Mouse (Mus musculus) G1E-ER4 (cell line): Measurements from ENCODE around the gene Setx. TPM values are rescaled to one million over a fixed set of nuclear protein-coding genes. Genes with fewer than 3 reads are reported as not detected.

Experiments used
- GATA1 ChIP-seq: IDR thresholded peaks from one replicate; pipeline ENCODE4 v1.8.0; 2012; ENCODE audit warnings: low read length, inconsistent platforms
- polyA plus RNA-seq: library from polyadenylated mRNA; stranded (reverse); fragments of >175 nt; gene quantifications from 2 replicates; pipeline ENCODE4 v1.2.3, GENCODE M21; 2012

The Setx gene
- polyA plus RNA-seq, 1 experiment: 8.2 TPM

DNA sequence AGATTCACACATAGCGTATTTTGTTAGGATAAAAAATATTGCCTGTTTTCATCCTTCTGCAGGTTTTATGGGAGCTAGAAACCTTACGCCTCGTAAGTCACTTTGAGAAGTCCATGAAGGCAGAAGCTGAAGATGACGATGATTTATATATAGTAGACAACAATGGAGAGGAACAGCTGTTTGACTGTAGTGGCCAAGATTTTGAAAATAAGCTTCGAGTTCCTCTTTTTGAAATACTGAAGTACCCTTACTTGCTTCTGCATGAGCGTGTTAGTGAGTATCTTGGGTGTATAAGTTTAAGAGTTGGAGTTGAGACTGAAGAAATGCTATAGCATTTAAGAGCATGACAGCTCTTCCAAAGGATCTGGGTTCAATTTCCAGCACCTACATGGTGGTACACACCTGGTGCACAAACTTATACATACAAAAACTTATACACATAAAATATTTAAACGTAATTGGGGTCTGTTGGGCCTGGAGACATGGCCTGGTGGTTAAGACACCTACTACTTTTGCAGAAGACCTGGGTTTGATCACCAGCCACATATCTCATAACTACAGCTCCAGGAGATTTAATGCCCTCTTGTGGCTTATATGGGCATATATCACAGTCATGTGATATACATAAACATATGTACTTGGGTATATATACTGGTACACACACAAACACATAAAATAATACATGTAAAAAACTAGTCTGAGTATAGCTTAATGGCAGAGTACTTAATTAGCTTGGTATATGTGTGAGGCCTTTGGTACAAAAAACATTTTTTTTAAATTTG is 6.3 kb downstream of the Setx start:
- TF ChIP-seq GATA1: no peak

DNA sequence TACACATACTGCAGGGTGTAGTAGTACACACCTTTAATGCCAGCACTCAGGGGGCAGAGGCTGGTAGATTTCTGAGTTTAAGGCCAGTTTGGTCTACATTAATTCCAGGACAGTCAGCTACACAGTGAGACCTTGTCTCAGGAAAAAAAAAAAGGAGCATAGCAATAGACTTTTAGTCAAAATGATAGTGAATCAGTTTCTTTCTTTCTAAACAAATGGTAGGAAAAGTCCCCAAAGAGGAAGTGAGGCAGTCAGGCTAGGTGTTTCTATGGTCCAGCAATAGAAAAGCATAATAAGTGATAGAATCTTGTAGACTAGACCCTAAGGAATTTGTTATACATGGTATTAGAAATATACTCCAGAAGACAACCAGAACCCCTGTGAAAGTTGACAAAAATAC is 11.2 kb downstream of the Setx start:
- no peak for TF ChIP-seq GATA1

DNA sequence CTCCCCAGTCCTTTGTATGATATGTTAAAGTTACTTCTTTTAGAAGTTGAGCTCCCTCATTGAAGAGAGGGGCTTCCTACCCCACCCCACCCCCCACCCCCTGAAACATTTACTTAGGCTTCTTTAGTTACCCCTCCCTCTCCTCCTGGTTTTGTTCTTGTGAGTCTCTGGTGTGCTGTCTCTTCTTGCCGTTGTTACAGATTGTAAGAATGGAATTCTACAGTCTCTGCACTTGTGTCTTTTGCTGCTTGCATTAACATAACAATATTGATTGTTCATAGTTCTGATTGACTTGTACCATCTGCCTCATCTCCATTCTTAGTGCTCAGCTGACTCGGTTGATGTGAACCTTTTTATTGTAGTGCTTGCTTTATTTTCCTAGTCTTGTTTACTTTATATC is 28.0 kb downstream of the Setx start:
- TF ChIP-seq GATA1: no peak

DNA sequence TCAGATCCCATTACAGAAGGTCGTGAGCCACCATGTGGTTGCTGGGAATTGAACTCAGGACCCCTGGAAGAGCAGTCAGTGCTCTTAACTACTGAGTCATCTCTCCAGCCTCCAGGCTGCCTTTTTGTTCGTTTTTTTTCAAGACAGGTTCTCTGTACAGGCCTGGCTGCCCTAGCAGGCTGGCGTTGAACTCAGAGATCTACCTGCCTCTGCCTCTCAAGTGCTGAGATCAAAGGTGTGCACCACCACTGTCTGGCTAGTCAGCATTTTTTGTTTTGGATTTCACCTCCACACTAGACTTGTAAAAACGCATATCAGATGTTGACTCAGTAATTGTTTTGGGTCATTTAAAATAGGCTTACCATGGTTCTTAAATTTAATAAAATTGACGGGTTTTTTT is 44.1 kb downstream of the Setx start:
- TF ChIP-seq GATA1: no peak

DNA sequence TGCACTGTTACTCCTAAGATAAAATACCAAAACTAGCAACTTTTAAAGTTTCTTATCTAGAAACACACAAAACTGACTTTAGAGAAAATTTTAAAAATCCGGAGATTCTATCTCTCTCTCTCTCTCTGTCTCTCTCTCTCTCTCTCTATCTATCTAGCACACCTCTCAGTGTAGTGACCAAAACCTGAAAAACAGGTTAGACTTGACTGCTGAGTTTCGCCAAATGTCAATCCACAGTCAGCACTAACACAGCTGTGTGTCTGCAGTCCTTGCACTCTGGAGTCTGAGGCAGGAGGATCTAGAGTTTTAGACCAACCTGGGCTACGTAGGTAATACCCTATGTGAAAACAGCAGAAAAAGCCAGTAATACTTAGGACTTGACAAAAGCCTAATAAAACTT is 50.9 kb downstream of the Setx start:
- no peak for TF ChIP-seq GATA1

DNA sequence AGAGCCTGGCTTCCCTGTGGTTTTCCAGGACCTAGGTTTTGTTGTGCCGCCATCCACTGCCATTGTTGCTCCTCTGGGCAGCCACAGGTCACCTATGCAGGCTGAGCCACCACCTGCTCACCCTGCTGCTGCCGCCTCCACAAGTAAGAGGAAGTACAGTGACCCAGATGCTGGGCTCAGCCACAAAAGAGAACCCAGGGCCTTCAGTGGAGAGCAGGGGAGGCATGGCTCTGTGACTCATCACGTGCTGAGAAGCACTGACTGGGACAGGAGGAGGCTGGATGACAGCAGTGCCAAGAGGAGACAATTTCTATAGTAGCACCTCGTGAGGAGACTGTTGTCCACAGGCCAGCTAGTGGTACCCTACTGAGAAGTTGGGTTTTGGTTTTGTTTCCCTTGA is 55.8 kb downstream of the Setx start:
- no peak for TF ChIP-seq GATA1

DNA sequence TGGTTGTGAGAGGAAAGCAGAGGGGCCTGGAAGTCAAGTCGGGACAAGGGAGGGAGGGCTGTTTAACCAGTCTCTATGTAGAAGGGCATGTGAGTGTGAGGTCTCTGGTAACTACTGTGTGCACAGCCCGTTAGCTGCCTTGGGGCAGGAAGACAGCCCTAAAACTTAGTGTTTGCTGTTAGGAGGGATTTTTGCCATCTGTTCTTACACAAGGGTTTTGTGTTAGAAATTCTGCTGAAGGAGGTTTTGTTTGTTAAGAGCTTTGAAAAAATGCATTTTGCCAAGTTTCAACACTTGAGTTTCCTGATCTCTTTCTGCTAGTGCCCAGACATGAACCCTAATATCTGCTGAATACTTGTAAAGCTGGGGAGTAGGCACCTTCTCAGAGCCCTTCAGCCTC is 57.1 kb downstream of the Setx start:
- TF ChIP-seq GATA1: no peak

DNA sequence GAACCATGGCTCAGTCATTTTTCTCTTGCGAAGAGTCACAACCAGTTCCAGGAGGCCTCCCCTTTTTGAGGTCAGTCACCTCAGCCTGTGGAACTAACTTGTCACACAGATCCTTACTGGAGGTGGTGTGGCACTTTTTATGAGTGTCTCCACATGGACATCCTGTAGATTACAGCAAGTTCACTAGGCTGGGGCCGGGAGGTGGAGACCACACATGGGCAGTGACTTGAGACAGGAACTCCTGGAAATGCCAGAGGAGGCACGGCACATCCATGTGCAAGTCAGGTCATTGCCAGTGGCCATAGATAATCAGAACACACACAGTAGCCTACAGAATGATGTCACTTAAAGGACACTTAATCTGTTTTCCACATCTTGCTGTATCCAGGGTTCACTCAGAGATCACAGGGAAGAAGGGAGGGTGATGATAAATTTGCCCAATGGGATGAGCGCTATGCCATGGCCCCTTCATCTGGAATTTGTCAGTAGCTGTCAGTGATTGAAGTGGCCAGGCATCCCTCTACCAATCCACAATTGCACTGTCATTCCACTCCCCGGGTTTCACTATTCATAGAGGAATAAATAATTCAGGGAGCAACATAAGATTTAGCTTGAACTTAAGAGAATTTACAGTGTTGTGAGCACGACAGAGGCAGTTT is 59.4 kb downstream of the Setx start:
- TF ChIP-seq GATA1: no peak

DNA sequence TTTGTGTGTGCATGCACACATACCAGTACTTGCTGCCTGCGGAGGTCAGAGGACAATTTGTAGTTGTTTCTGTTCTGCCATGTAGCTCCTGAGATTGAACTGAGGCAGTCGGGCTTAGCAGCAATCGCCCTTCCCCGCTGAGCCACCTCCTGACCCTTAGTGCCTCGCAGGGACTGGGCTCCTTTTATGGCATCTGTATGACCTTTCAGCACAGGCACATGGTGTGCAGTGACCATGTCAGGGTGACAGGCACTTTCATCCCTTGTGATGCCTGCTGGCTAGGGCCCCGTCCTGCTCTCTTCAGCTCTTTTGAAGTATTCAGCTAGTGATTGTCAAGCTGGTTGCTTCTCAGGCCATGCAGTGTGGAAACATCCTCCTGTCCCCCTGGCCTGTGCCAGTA is 62.2 kb downstream of the Setx start:
- no peak for TF ChIP-seq GATA1

DNA sequence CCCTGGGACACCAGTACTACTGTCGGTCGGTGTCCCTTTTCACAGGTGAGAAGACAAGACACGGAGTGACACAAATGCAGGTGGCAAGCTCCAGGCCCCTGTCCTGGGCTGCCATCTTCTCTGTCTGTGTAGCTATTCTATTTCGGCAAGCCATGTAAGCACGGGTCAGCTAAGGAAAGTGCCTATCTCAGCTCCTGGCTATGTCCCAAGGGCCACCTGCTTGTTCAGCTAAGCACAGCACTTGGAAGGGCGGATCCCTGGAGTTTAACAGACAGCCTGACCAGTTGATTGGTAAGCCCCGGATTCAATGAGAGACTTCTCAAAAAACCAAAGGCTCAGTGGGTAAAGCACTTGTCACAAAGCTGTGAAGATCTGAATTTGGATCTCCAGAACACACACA is 66.4 kb downstream of the Setx start:
- no peak for TF ChIP-seq GATA1

DNA sequence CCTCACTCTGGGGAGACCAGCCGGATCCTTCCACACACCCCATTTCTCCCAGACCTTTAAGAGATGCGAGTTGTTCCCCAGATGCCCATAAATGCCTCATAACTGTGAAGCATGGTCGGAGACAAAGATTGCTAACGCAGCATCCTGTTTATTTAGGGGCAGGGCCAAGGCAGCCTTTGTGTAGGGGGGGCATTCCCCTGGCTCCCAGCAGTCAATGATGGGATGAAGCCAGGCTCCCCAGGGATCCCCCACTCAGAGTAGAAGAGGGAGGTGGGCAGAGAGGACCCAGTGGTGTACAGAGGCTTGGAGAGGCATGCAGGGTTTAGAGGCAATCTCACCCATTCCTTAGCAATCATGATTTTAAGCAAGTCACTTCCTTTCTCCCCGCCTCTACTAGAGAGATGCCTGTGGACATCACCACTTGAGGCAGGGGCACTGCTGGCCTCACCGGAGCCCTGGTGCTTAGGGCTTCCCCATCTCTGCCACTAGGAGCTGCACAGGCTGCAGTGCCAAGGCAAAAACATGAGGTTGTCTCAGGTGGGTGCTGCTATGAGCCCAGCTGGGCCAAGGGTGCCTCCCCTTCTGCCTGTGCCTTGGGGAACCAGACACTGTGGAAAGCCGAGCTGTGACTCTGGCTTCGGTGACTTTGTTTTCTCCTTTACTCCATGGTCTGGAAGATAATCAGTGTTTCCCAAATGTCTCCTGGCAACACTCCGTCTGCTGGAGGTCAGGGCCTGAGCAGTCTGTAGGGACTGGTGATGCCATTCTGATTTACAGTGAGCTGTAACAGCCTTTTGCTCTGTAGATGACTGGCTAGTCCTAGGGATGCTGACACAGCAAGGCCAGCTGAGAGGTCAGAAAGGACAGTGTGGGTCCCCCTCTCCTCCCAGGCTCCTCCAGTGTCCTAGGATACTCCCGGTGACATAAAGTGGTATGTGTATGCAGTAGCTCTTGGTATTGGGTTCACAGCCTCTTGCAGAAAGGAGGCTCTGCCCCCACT is 67.5 kb downstream of the Setx start:
- no peak for TF ChIP-seq GATA1

DNA sequence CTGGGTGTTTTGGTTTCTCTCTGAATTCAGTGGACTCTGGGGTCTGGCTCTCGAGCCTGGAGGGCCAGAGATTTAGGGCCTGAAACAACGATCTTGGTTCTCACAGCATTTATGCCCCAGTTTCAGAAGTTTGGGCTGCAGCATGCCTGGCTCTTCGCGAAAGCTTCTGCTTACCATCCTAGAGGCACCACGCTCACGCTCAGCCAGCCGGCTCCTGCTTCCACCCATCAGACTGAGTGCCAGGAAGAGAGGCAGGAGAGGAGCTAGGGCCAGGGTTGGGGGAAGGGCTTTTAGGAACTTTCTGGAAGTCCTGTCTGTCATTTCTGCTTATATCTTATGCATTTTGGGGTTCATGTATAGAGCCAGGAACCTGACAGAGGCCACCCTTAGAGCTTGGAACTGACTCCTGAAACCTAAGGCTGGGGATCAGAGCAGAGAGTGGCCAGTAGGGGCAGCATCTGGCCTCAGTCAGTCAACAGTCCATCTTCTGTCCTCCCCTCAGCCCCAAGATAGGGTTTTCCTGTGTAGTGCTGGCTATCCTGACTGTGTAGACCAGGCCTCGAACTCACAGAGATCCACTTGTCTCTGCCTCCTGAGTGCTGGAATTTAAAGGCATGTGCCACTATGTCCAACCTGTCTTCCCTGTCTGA is 68.8 kb downstream of the Setx start:
- TF ChIP-seq GATA1: no peak

DNA sequence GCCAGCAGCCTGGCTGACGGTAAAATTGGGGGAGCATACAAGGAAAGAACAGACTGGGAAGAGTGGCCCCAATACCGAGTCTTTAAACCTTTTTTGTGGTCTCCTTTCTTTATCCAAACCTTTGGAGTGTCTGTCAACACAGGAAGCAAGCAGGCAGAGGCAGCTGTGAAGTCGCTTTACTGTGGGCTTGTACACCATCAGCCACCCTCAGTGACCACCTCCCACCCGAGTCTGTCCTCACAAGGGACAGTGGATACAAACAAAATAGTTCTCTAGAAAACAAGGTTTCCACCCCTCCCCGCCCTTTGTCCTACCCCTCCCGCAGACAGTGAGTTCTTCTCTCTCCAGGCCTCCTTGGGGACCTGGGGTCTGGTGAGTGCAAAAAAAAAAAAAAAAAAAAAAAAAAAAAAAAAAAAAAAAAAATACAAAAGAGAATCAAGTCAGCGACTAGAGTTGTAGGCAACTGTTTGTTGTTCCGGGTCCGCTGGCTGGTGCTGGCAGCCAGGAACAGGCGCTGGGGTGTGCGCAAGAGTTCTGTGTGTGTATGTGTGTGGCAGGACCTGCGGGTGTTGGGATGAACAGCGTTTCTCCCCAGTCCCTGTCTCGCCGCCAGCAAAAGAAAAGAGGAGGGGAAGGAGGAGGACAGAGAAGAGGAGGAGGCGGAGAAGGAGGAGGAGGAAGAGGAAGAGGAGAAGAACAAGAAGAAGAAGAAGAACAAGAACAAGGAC is 70.0 kb downstream of the Setx start:
- TF ChIP-seq GATA1: no peak

DNA sequence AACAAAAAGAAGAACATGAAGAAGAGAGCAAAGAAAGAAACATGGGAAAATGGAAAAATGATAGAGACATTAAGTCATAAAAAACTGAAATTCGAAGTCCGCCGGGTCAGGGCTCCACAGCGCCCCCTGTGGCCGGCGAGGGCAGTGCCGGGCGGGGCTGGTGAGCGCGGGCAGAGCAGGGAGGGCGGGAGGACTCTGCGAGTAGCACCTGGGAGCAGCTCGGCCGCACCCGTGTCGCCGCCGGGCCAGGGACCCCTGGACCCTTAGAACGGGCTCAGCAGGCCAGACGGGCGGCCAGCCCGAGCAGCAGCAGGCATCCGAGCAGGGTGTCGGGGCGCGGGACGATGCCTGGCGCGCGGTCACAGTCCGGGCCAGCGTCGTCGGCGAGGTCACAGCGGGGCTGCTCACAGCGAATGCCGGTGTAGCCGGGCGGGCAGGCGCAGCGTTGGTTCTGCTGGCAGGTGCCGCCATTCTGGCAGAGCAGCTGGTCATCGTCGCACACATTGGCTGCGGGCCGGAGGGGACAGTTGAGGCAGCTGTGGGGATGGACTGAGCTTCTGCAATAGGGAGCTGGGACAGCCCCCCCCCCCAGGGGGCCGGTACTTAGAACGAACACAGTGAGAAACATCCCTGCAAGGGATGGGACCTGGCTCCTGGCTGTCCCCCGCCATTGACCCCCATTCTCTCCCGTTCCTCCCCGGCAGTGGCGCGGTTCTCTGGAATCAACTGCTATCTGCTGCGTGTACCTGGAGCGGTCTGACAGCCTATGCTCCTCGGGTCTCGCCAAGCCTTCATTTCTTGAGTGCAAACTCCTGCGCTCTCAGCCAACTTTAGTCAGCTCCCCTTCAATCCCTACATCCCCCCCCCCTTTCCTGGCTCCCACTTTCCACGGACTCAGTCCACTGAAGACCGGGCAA is 70.8 kb downstream of the Setx start:
- no peak for TF ChIP-seq GATA1
